Mouse (Mus musculus) MEL (cell line): ENCODE results near the gene 1500009L16Rik.

Experiments
- BHLHE40 ChIP-seq: IDR thresholded peaks from 2 replicates; pipeline ENCODE4 v1.6.1; 2012; ENCODE audit warnings: low read depth, mild to moderate bottlenecking, inconsistent platforms, low read length, improper control_type of control experiment, borderline replicate concordance
- CTCF ChIP-seq, 3 experiments: IDR thresholded peaks in 2 of 3; conservative IDR thresholded peaks in 1 of 3; 2 replicates each; pipeline ENCODE4 v1.5.1; 2011 to 2012; ENCODE audit warnings: low read length in 3 of 3, low read depth in 2 of 3, mild to moderate bottlenecking in 2 of 3, improper control_type of control experiment in 1 of 3, inconsistent platforms in 1 of 3, mixed read lengths in 1 of 3, moderate library complexity in 1 of 3; ENCODE audit not compliant: control insufficient read depth in 1 of 3, insufficient read depth in 1 of 3, poor library complexity in 1 of 3, severe bottlenecking in 1 of 3
- GABPA ChIP-seq: IDR thresholded peaks from 2 replicates; pipeline ENCODE4 v1.6.1; 2012; ENCODE audit warnings: low read depth, mild to moderate bottlenecking, inconsistent platforms, low read length, improper control_type of control experiment, moderate library complexity
- MAX ChIP-seq: IDR thresholded peaks from 2 replicates; pipeline ENCODE4 v1.6.1; 2011; ENCODE audit warnings: low read length, improper control_type of control experiment
- MEF2A ChIP-seq: IDR thresholded peaks from 2 replicates; pipeline ENCODE4 v1.6.1; 2014; ENCODE audit warnings: low read depth, mild to moderate bottlenecking, inconsistent platforms, low read length, improper control_type of control experiment; ENCODE audit not compliant: poor library complexity, insufficient replicate concordance, severe bottlenecking; ENCODE audit errors: extremely low read depth
- POLR2A ChIP-seq, 2 experiments: IDR thresholded peaks; 2 replicates each; pipeline ENCODE4 v1.6.1; 2011 to 2012; ENCODE audit warnings: low read length in 2 of 2, mild to moderate bottlenecking in 2 of 2, control low read depth in 1 of 2, improper control_type of control experiment in 1 of 2, low read depth in 1 of 2, moderate library complexity in 1 of 2; ENCODE audit not compliant: control insufficient read depth in 1 of 2, insufficient read depth in 1 of 2, poor library complexity in 1 of 2
- POLR2AphosphoS2 ChIP-seq: IDR thresholded peaks from 2 replicates; pipeline ENCODE4 v1.6.1; 2011; ENCODE audit warnings: low read length, improper control_type of control experiment
- POLR2AphosphoS5 ChIP-seq: IDR thresholded peaks from 2 replicates; pipeline ENCODE4 v1.6.1; 2012; ENCODE audit warnings: low read depth, borderline replicate concordance, mild to moderate bottlenecking, inconsistent platforms, low read length, moderate library complexity, mixed read lengths
- RCOR1 ChIP-seq: IDR thresholded peaks from 2 replicates; pipeline ENCODE4 v1.6.1; 2012; ENCODE audit warnings: low read depth, mild to moderate bottlenecking, inconsistent platforms, low read length, improper control_type of control experiment

GRCm38 (mm10) chr10:83711769-83712168 lies 10.9 kb upstream of the 1500009L16Rik start:
- TF ChIP-seq CTCF (IDR thresholded peaks at IDR 0.05 in 2 of 3, conservative IDR thresholded peaks at IDR 0.05 in 1 of 3; ENCODE audit: control insufficient read depth in 1 of 3, insufficient read depth in 1 of 3, low read depth in 2 of 3, low read length in 3 of 3, poor library complexity in 1 of 3, severe bottlenecking in 1 of 3): no peak
- TF ChIP-seq BHLHE40: no peak
- no peak for TF ChIP-seq MAX
- TF ChIP-seq RCOR1: no peak
- no peak for TF ChIP-seq POLR2AphosphoS5
- TF ChIP-seq POLR2A (IDR thresholded peaks at IDR 0.05; ENCODE audit: control insufficient read depth in 1 of 2, insufficient read depth in 1 of 2, low read depth in 1 of 2, low read length in 2 of 2, poor library complexity in 1 of 2): no peak
- no peak for TF ChIP-seq GABPA
- no peak for TF ChIP-seq MEF2A
- no peak for TF ChIP-seq POLR2AphosphoS2
